Mouse (Mus musculus) natural killer cell, adult 2 months (primary cell): Measurements from ENCODE around the gene M1ap.

Experiments used
- DNase-seq, 2 experiments: peaks; one replicate each; pipeline ENCODE4 v3.0.0; 2022; ENCODE audit warnings: low spot score in 2 of 2

M1ap gene

DNA sequence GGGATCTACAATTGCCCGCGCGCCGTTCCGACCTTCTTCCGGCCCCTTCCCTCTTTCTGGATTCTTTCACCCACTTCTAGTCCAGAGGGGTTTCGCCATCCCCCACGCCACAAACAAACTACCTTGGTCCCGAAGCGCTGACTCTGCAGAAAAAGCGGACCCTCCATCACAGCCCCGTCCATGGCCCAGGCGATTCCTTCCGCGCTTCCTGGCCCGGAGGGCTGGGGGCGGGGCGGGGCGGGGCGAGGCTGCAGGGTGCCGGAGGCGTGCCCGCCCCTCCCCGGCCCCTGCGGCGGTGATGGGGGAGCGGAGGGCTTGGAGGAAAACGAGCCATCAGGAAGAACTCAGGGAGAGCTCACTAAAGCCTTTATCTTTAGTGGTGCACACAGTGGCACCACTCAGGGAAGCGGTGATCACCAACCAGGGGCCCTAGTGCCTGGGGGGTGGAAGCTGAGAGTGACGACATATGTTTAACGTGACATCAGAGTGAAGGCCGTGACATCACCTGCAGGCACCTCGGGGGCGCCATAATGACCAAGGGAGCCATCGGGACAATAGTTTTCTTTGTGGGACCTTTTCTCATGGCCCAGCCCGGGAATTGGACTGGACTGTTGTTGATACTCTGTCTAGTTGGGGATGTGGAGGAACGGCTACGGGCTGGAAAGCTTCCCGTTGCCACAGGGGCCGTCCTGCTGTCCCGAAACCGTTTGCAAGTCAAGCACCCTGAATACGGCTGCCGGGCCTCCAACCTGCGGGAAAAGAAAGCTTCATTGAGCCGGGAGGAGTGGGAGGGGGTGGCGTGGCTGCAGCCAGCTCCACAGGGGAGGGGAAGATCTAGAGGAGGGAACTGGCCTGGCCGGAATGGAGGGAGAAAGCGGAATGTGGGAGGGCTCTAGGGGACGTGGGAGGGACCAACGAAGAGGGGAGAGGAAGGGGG lies 86.8 kb downstream of the M1ap start, which contains the start of the genes Dok1 and Loxl3:
Gene Dok1, minus strand, starts transcription at position 223 of the 937 bp plus-strand sequence.
Gene Loxl3, plus strand, starts transcription at position 925 of the 937 bp plus-strand sequence.
- DNase-seq = peak; percentile 60 to 70

GRCm38 (mm10) chr6:83034463-83035055 lies 87.9 kb downstream of the M1ap start:
- no peak for DNase-seq

DNA sequence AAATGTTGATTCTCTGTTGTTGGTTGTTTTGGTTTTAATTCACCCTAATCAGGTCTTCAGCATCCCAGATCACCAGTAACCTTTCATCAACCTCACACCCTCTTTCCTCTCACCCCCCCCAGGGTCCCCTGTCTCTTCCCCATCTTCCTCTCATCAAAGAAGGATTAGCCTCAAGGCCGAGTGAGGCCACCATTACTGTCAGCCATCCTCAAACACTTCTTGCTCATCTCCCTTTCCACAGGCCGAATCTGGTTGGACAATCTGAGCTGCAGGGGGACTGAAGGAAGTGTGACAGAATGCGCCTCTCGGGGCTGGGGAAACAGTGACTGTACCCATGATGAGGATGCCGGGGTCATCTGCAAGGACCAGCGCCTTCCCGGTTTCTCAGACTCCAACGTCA lies 90.5 kb downstream of the M1ap start:
- DNase-seq = no peak

GRCm38 (mm10) chr6:83038496-83039012 lies 91.9 kb downstream of the M1ap start:
- DNase-seq = peak; percentile 94 to 95

DNA sequence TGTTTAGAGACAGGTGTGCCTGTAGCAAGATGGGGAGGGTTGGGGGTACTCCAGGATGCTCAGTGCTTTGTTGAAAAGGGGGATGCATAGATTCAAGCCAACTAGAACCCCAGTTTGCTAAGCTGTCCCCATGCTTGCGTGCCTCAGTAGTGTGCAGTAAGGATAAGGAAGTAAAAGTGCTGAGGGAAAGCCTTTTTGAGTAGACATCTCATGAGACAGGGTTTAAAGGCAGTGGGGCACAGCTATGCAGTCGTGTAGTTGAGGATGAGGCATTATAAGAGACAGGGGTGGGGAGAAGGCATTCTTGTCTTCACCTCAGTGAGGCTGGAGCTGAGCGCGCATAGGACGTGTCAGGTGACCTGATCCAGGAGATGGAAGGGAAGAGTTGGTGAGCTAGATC lies 93.9 kb downstream of the M1ap start:
- DNase-seq = no peak

- no peak for DNase-seq
Measured at GRCm38 (mm10) chr6:83043561-83043960, 96.9 kb downstream of the M1ap start.

- no peak for DNase-seq
Measured at GRCm38 (mm10) chr6:83043993-83044392, 97.3 kb downstream of the M1ap start.

GRCm38 (mm10) chr6:83044742-83045141 lies 98.0 kb downstream of the M1ap start:
- DNase-seq = peak in 1 of 2 experiments; percentile 51

DNA sequence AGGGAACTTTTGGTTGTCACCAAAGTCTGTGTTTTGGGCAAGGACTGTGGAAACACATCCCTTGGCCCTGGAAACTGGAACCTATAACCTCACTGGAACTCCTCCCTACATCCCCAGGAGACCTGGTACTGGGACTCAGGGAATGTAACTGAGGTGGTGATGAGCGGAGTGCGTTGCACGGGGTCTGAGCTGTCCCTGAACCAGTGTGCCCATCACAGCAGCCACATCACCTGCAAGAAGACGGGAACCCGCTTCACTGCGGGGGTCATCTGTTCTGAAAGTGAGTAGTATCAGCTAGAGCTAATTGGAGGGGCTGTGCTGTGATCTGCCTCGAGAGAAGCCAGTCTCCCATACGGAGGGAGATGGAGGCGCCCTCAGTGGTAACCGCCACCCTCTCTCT lies 102.7 kb downstream of the M1ap start:
- DNase-seq = no peak

GRCm38 (mm10) chr6:83053136-83053960 lies 106.6 kb downstream of the M1ap start:
- DNase-seq = peak in 1 of 2 experiments; percentile 28

GRCm38 (mm10) chr6:83054074-83054851 lies 107.6 kb downstream of the M1ap start, which contains the start of gene Aup1:
Aup1 (plus strand) TSS chr6:83054521.
- DNase-seq = peak; percentile 93 to 96

DNA sequence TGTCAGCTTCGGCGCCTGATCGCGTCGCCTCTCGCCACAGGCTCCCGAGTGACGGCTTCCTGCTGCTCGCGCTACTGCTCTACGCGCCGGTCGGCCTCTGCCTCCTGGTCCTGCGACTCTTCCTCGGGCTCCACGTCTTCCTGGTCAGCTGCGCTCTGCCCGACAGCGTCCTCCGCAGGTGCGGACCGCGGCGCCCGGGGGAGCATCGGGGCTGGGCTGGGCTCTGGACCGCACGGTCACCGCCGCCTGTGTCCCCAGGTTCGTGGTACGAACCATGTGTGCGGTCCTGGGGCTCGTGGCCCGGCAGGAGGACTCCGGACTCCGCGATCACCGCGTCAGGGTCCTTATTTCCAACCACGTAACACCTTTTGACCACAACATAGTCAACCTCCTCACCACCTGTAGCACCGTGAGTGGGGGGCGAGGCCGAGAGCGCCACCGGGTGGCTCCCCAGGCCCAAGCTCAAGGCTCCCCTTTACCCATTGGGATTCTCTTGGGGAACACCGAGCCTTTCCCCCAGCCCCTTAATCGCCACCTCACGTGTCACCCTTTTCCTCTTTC lies 108.2 kb downstream of the M1ap start, which contains the start of gene Htra2:
Gene Htra2, minus strand, starts transcription at position 403 of the 561 bp plus-strand sequence.
- no peak for DNase-seq

DNA sequence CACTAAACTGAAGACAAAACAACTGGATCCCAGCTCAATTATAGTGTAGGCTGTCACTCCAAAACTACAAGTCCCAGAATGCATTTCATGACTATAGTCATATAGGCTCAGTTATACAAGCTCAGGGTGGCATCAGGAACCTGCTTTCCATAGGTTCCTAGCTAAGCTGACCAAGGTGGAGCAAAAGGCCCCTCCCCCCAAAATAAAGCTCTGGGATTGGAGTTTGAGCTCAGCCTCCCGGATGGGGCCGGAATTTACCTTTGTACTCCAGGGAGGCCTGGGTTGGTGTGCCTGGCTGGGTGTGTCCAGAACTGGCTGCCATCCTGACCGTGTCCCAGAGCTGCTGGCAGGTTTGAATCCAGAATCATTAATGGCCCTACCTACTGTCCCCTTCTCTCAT lies 111.1 kb downstream of the M1ap start, which contains the start of gene Dqx1:
Gene Dqx1, plus strand, starts transcription at position 55 of the 400 bp plus-strand sequence.
- no peak for DNase-seq

GRCm38 (mm10) chr6:83058725-83059124 lies 112.0 kb downstream of the M1ap start:
- no peak for DNase-seq

DNA sequence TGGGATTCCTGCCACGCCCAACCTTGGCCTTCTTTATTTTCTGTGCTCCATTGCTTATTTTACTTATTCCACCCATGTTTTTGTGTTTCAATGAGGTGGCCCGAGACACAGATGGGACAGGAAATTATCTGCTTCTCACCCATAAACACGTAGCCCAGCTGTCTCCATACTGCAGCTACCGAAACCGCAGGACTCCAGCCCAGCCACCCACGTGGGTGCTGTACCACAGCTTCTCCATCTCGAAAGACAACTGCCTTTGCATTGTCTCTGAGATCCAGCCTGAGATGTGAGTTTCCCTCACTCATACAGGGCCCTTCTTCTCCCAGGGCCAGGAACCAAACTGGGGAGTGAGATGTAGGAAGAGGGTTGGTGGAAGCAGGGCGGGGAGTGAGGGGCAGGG lies 119.3 kb downstream of the M1ap start:
- DNase-seq = peak in 1 of 2 experiments; percentile 26

DNA sequence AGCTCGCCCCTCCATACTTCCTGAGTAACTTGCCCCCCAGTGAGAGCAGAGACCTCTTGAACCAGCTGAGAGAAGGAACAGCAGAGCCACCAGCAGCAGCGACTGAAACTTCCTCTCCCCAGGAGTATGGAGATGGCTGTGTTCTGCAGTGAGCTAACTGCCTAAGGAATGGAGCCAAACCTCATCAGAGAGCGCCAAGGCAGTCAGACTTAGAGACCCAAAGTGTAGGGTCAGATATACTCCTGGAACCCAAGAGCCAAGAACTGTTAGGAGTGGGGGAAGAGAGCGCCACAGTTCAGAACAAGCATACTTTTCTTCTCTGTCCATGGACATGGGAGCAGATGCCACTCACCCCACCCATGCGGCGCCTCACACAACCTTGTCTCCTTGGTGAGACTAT lies 119.7 kb downstream of the M1ap start:
- DNase-seq = no peak

DNA sequence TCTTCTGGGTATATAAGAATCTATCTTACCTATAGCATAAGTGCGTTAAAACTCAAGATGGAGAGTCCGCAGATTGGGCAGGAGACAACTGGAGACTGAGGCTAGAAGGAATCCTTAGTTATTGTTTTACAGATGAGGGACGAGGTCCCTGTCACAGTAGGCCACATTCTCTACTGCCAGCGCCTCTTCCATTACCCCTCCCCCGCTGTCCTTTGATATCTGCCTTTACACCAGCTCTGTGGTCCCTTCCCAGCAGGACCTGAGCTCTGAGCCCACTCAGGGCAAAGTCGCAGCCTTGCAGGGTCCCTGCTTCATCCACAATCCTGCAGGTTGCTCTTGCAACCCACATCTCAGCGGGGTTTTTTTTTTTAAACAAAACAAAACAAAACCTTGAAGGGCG lies 121.5 kb downstream of the M1ap start:
- DNase-seq = no peak

- no peak for DNase-seq
Measured at GRCm38 (mm10) chr6:83068706-83069487, 122.2 kb downstream of the M1ap start.

- DNase-seq = no peak
Measured at GRCm38 (mm10) chr6:83069488-83070246, 123.0 kb downstream of the M1ap start.

GRCm38 (mm10) chr6:83070247-83070310 lies 123.4 kb downstream of the M1ap start, which contains the start of gene Tlx2:
Tlx2 (minus strand) TSS chr6:83070293.
- no peak for DNase-seq
